Mouse (Mus musculus): Measurements from ENCODE around the gene Pcyt1a. TPM values are rescaled to one million over a fixed set of nuclear protein-coding genes. Genes with fewer than 3 reads are reported as not detected.

Pcyt1a gene
- polyA plus RNA-seq, 1 experiment: 14.3 TPM

- Histone ChIP-seq H3K79me3 (ENCODE audit: low read depth) (no peaks in the 10 kb centered on the region), H3ac (ENCODE audit: control insufficient read depth, insufficient read length, low read depth) (no peak overlapping the region), H3K79me2 (ENCODE audit: control insufficient read depth, insufficient read depth) (no peaks in the 10 kb centered on the region), H3K4me3 (ENCODE audit: insufficient read depth, poor library complexity, severe bottlenecking) (no peak overlapping the region), H3K36me3 (ENCODE audit: control insufficient read depth, insufficient read depth) (no peaks in the 10 kb centered on the region), H3K27me3 (ENCODE audit: control insufficient read depth, insufficient read depth, insufficient read length) (no peaks in the 10 kb centered on the region)
- TF ChIP-seq USF1 (IDR thresholded peaks at IDR 0.05; ENCODE audit: low read depth) (no peak), MYOD1 (IDR thresholded peaks at IDR 0.05; ENCODE audit: control insufficient read depth, insufficient read length, low read depth) (no peak), CTCF (IDR thresholded peaks at IDR 0.05; ENCODE audit: control insufficient read depth, insufficient read depth, insufficient read length) (no peak), CEBPB (IDR thresholded peaks at IDR 0.05; ENCODE audit: low read depth) (no peak), MAX (IDR thresholded peaks at IDR 0.05) (no peak), FOSL1 (IDR thresholded peaks at IDR 0.05; ENCODE audit: insufficient read depth, low read length, poor library complexity, severe bottlenecking) (no peak)
Measured at GRCm38 (mm10) chr16:32445558-32445957, 14.8 kb downstream of the Pcyt1a start.

GRCm38 (mm10) chr16:32446563-32447138 is 15.9 kb downstream of the Pcyt1a start:
- no peaks in the 10 kb centered on the region for H3K79me3 ChIP-seq (ENCODE audit: low read depth)

GRCm38 (mm10) chr16:32449665-32450064 is 18.9 kb downstream of the Pcyt1a start:
- H3K79me2 ChIP-seq (ENCODE audit: control insufficient read depth, insufficient read depth): no peaks in the 10 kb centered on the region
- TF ChIP-seq MAX (IDR thresholded peaks at IDR 0.05) (no peak), FOSL1 (IDR thresholded peaks at IDR 0.05; ENCODE audit: insufficient read depth, low read length, poor library complexity, severe bottlenecking) (no peak), CTCF (IDR thresholded peaks at IDR 0.05; ENCODE audit: control insufficient read depth, insufficient read depth, insufficient read length) (no peak), MYOG (IDR thresholded peaks at IDR 0.05; ENCODE audit: control insufficient read depth, extremely low read depth, insufficient read length) (no peak), MYOD1 (IDR thresholded peaks at IDR 0.05; ENCODE audit: control insufficient read depth, insufficient read length, low read depth) (no peak), CEBPB (IDR thresholded peaks at IDR 0.05; ENCODE audit: low read depth) (no peak), USF1 (IDR thresholded peaks at IDR 0.05; ENCODE audit: low read depth) (no peak)

More at GRCm38 (mm10) chr16:32446563-32447138, 15.9 kb downstream of the Pcyt1a start:
- Histone ChIP-seq H3K36me3 (ENCODE audit: control insufficient read depth, insufficient read depth) (no peaks in the 10 kb centered on the region), H3K79me2 (ENCODE audit: control insufficient read depth, insufficient read depth) (no peaks in the 10 kb centered on the region), H3K27me3 (ENCODE audit: control insufficient read depth, insufficient read depth, insufficient read length) (no peaks in the 10 kb centered on the region), H3ac (ENCODE audit: control insufficient read depth, insufficient read length, low read depth) (no peak overlapping the region), H3K4me3 (ENCODE audit: insufficient read depth, poor library complexity, severe bottlenecking) (no peak overlapping the region)
- TF ChIP-seq MAX (IDR thresholded peaks at IDR 0.05): no peak
- TF ChIP-seq CTCF (IDR thresholded peaks at IDR 0.05; ENCODE audit: control insufficient read depth, insufficient read depth, insufficient read length): no peak
- no peak for TF ChIP-seq USF1 (IDR thresholded peaks at IDR 0.05; ENCODE audit: low read depth)
- TF ChIP-seq MYOD1 (IDR thresholded peaks at IDR 0.05; ENCODE audit: control insufficient read depth, insufficient read length, low read depth): no peak
- TF ChIP-seq FOSL1 (IDR thresholded peaks at IDR 0.05; ENCODE audit: insufficient read depth, low read length, poor library complexity, severe bottlenecking): no peak
- TF ChIP-seq CEBPB (IDR thresholded peaks at IDR 0.05; ENCODE audit: low read depth): no peak
- no peak for TF ChIP-seq MYOG (IDR thresholded peaks at IDR 0.05; ENCODE audit: control insufficient read depth, extremely low read depth, insufficient read length)

GRCm38 (mm10) chr16:32450133-32450532 is 19.4 kb downstream of the Pcyt1a start:
- H3ac ChIP-seq (ENCODE audit: control insufficient read depth, insufficient read length, low read depth): no peak overlapping the region
- no peaks in the 10 kb centered on the region for H3K79me3 ChIP-seq (ENCODE audit: low read depth)
- TF ChIP-seq MYOD1 (IDR thresholded peaks at IDR 0.05; ENCODE audit: control insufficient read depth, insufficient read length, low read depth) (no peak), MAX (IDR thresholded peaks at IDR 0.05) (no peak), FOSL1 (IDR thresholded peaks at IDR 0.05; ENCODE audit: insufficient read depth, low read length, poor library complexity, severe bottlenecking) (no peak), MYOG (IDR thresholded peaks at IDR 0.05; ENCODE audit: control insufficient read depth, extremely low read depth, insufficient read length) (no peak), CTCF (IDR thresholded peaks at IDR 0.05; ENCODE audit: control insufficient read depth, insufficient read depth, insufficient read length) (no peak), USF1 (IDR thresholded peaks at IDR 0.05; ENCODE audit: low read depth) (no peak), CEBPB (IDR thresholded peaks at IDR 0.05; ENCODE audit: low read depth) (no peak)
- H3K27me3 ChIP-seq (ENCODE audit: control insufficient read depth, insufficient read depth, insufficient read length): no peaks in the 10 kb centered on the region
- peaks cover 8% of the 10 kb centered on the region for H3K36me3 ChIP-seq (ENCODE audit: control insufficient read depth, insufficient read depth)
- H3K79me2 ChIP-seq (ENCODE audit: control insufficient read depth, insufficient read depth): no peaks in the 10 kb centered on the region
- H3K4me3 ChIP-seq (ENCODE audit: insufficient read depth, poor library complexity, severe bottlenecking): no peak overlapping the region

More at GRCm38 (mm10) chr16:32449665-32450064, 18.9 kb downstream of the Pcyt1a start:
- H3K79me3 ChIP-seq (ENCODE audit: low read depth): no peaks in the 10 kb centered on the region
- peaks cover 8% of the 10 kb centered on the region for H3K36me3 ChIP-seq (ENCODE audit: control insufficient read depth, insufficient read depth)
- H3K4me3 ChIP-seq (ENCODE audit: insufficient read depth, poor library complexity, severe bottlenecking): no peak overlapping the region
- H3K27me3 ChIP-seq (ENCODE audit: control insufficient read depth, insufficient read depth, insufficient read length): no peaks in the 10 kb centered on the region
- H3ac ChIP-seq (ENCODE audit: control insufficient read depth, insufficient read length, low read depth): no peak overlapping the region

GRCm38 (mm10) chr16:32453102-32453501 is 22.4 kb downstream of the Pcyt1a start:
- Histone ChIP-seq H3ac (ENCODE audit: control insufficient read depth, insufficient read length, low read depth) (no peak overlapping the region), H3K36me3 (ENCODE audit: control insufficient read depth, insufficient read depth) (peaks cover 8% of the 10 kb centered on the region), H3K79me3 (ENCODE audit: low read depth) (no peaks in the 10 kb centered on the region), H3K4me3 (ENCODE audit: insufficient read depth, poor library complexity, severe bottlenecking) (no peak overlapping the region), H3K79me2 (ENCODE audit: control insufficient read depth, insufficient read depth) (no peaks in the 10 kb centered on the region), H3K27me3 (ENCODE audit: control insufficient read depth, insufficient read depth, insufficient read length) (no peaks in the 10 kb centered on the region)
- TF ChIP-seq MYOD1 (IDR thresholded peaks at IDR 0.05; ENCODE audit: control insufficient read depth, insufficient read length, low read depth) (no peak), USF1 (IDR thresholded peaks at IDR 0.05; ENCODE audit: low read depth) (no peak)

- no peak for TF ChIP-seq CTCF (IDR thresholded peaks at IDR 0.05; ENCODE audit: control insufficient read depth, insufficient read depth, insufficient read length)
- TF ChIP-seq MYOG (IDR thresholded peaks at IDR 0.05; ENCODE audit: control insufficient read depth, extremely low read depth, insufficient read length): no peak
- TF ChIP-seq MYOD1 (IDR thresholded peaks at IDR 0.05; ENCODE audit: control insufficient read depth, insufficient read length, low read depth): no peak
- TF ChIP-seq FOSL1 (IDR thresholded peaks at IDR 0.05; ENCODE audit: insufficient read depth, low read length, poor library complexity, severe bottlenecking): no peak
- no peak for TF ChIP-seq USF1 (IDR thresholded peaks at IDR 0.05; ENCODE audit: low read depth)
- TF ChIP-seq CEBPB (IDR thresholded peaks at IDR 0.05; ENCODE audit: low read depth): no peak
- no peak for TF ChIP-seq MAX (IDR thresholded peaks at IDR 0.05)
- H3ac ChIP-seq (ENCODE audit: control insufficient read depth, insufficient read length, low read depth): no peak overlapping the region
- peaks cover 8% of the 10 kb centered on the region for H3K36me3 ChIP-seq (ENCODE audit: control insufficient read depth, insufficient read depth)
- no peak overlapping the region for H3K4me3 ChIP-seq (ENCODE audit: insufficient read depth, poor library complexity, severe bottlenecking)
- no peaks in the 10 kb centered on the region for H3K79me2 ChIP-seq (ENCODE audit: control insufficient read depth, insufficient read depth)
- H3K79me3 ChIP-seq (ENCODE audit: low read depth): no peaks in the 10 kb centered on the region
- H3K27me3 ChIP-seq (ENCODE audit: control insufficient read depth, insufficient read depth, insufficient read length): no peaks in the 10 kb centered on the region
Measured at GRCm38 (mm10) chr16:32454646-32455045, 23.9 kb downstream of the Pcyt1a start.

Measured in C2C12 (cell line).